Mouse (Mus musculus) kidney, adult 2 months (tissue): Measurements from ENCODE around the gene Arfgef2.

Source experiments
- CTCF ChIP-seq: fragments of 200-500 bp; conservative IDR thresholded peaks from 2 replicates; pipeline ENCODE4 v1.5.1; 2011; ENCODE audit warnings: low read depth, mild to moderate bottlenecking, control low read depth, low read length, moderate library complexity, mixed read lengths; ENCODE audit not compliant: insufficient read depth, insufficient read length
- POLR2A ChIP-seq: fragments of 200-500 bp; IDR thresholded peaks from one replicate; pipeline ENCODE4 v1.6.1; 2011; ENCODE audit warnings: low read depth, low read length, control low read depth

- TF ChIP-seq CTCF (peak; percentile 41; the same call in 1 of the 2 replicates), POLR2A (no peak)
These were observed 46.9 kb downstream of the Arfgef2 start for GRCm38 (mm10) chr2:166852270-166852669.
